Mouse (Mus musculus) lung, embryonic 16.5 days (tissue): ENCODE measurements around the gene Mob2. TPM values are rescaled to one million over a fixed set of nuclear protein-coding genes. Genes with fewer than 3 reads are reported as not detected.

Experiments
- ATAC-seq: fragments of 200-750 bp; cut with Nextera tagmentation; 2 replicates; pipeline ENCODE4 v1.8.0; 2017; ENCODE audit warnings: low read depth, mild to moderate bottlenecking, moderate library complexity
- H3K27ac ChIP-seq: fragments of 300-500 bp; sonication (generic); 2 replicates; pipeline ENCODE4 v1.5.1; 2014; ENCODE audit warnings: mild to moderate bottlenecking, control low read depth, low read length
- H3K27me3 ChIP-seq: fragments of 300-500 bp; sonication (generic); 2 replicates; pipeline ENCODE4 v1.6.1; 2014; ENCODE audit warnings: low read depth, low read length, mixed read lengths; ENCODE audit not compliant: control insufficient read depth, insufficient read depth
- H3K36me3 ChIP-seq: fragments of 300-500 bp; sonication (generic); 2 replicates; pipeline ENCODE4 v1.6.1; 2014; ENCODE audit warnings: low read length; ENCODE audit not compliant: control insufficient read depth, insufficient read depth
- H3K4me1 ChIP-seq: fragments of 300-500 bp; sonication (generic); replicated peaks from 2 replicates; pipeline ENCODE4 v1.6.1; 2014; ENCODE audit warnings: low read length, mixed read lengths; ENCODE audit not compliant: control insufficient read depth, insufficient read depth
- H3K4me2 ChIP-seq: fragments of 300-500 bp; sonication (generic); 2 replicates; pipeline ENCODE4 v1.6.1; 2014; ENCODE audit warnings: low read depth, low read length, control low read depth
- H3K4me3 ChIP-seq: fragments of 300-500 bp; sonication (generic); 2 replicates; pipeline ENCODE4 v1.5.1; 2014; ENCODE audit warnings: mild to moderate bottlenecking, low read length, control low read depth
- H3K9ac ChIP-seq: fragments of 300-500 bp; sonication (generic); 2 replicates; pipeline ENCODE4 v1.6.1; 2014; ENCODE audit warnings: low read length, control low read depth
- H3K9me3 ChIP-seq: fragments of 300-500 bp; sonication (generic); 2 replicates; pipeline ENCODE4 v1.6.1; 2016; ENCODE audit warnings: low read length; ENCODE audit not compliant: control insufficient read depth
- WGBS: fragments of 180-500 bp; shearing (Covaris S2); extraction: QIAGEN DNeasy Blood & Tissue Kit; methylation state at CpG from one replicate; pipeline ENCODE4 v1.1.7; 2014; 5-methylcytosine and 5-hydroxymethylcytosine counted together
- polyA plus RNA-seq: library from polyadenylated mRNA; unstranded; fragments of >200 nt; fragmentation: Nextera tagmentation; extraction: Ambion mirVana; gene quantifications from 2 replicates; pipeline ENCODE4 v1.2.1, GENCODE M21; 2015

Mob2 gene
- polyA plus RNA-seq, 1 experiment from 2014 or later = 76.3 TPM

GRCm38 (mm10) chr7:142082607-142083006 lies 21.7 kb upstream of the Mob2 start:
- H3K27ac ChIP-seq = no peak overlapping the region
- WGBS = 43% methylated on average over 16 of the region's 16 CpGs
- H3K9ac ChIP-seq = no peak overlapping the region
- peaks cover 21% of the 10 kb centered on the region for H3K4me1 ChIP-seq
- no peak overlapping the region; the same call in 1 of the 2 replicates for H3K4me3 ChIP-seq
- H3K27me3 ChIP-seq = peaks cover 36% of the 10 kb centered on the region
- H3K4me2 ChIP-seq = no peak overlapping the region
- H3K36me3 ChIP-seq = no peaks in the 10 kb centered on the region
- no peaks in the 10 kb centered on the region for H3K9me3 ChIP-seq
- ATAC-seq = no peak

GRCm38 (mm10) chr7:142082179-142082578 lies 21.3 kb upstream of the Mob2 start:
- no peaks in the 10 kb centered on the region for H3K36me3 ChIP-seq
- 8% methylated on average over 28 of the region's 38 CpGs for whole genome bisulfite sequencing
- H3K4me2 ChIP-seq = peak overlapping the region; percentile 53
- H3K4me1 ChIP-seq = peaks cover 21% of the 10 kb centered on the region
- H3K9me3 ChIP-seq = no peaks in the 10 kb centered on the region
- ATAC-seq = no peak
- peak overlapping the region; percentile 31 for H3K4me3 ChIP-seq
- H3K27me3 ChIP-seq = peaks cover 36% of the 10 kb centered on the region
- no peak overlapping the region for H3K27ac ChIP-seq
- peak overlapping the region; percentile 35; the same call in 1 of the 2 replicates for H3K9ac ChIP-seq

- peak overlapping the region; percentile 53 for H3K4me2 ChIP-seq
- peaks cover 36% of the 10 kb centered on the region for H3K27me3 ChIP-seq
- no peak overlapping the region for H3K27ac ChIP-seq
- no peak overlapping the region for H3K9ac ChIP-seq
- ATAC-seq = no peak
- H3K9me3 ChIP-seq = no peaks in the 10 kb centered on the region
- peaks cover 21% of the 10 kb centered on the region for H3K4me1 ChIP-seq
- H3K4me3 ChIP-seq = peak overlapping the region; percentile 31
- 25% methylated on average over 15 of the region's 17 CpGs for WGBS
- H3K36me3 ChIP-seq = no peaks in the 10 kb centered on the region
Measured at GRCm38 (mm10) chr7:142081736-142082135, 20.9 kb upstream of the Mob2 start.

- Histone ChIP-seq H3K9me3 (no peaks in the 10 kb centered on the region), H3K27me3 (peaks cover 36% of the 10 kb centered on the region), H3K27ac (no peak overlapping the region), H3K9ac (no peak overlapping the region), H3K4me2 (no peak overlapping the region), H3K4me1 (peaks cover 21% of the 10 kb centered on the region), H3K36me3 (no peaks in the 10 kb centered on the region), H3K4me3 (no peak overlapping the region)
- no peak for ATAC-seq
- 64% methylated on average over 2 of the region's 2 CpGs for whole genome bisulfite sequencing
Measured at GRCm38 (mm10) chr7:142080876-142081275, 20.0 kb upstream of the Mob2 start.

GRCm38 (mm10) chr7:142079365-142079764 lies 18.5 kb upstream of the Mob2 start:
- Histone ChIP-seq H3K4me2 (no peak overlapping the region), H3K9ac (no peak overlapping the region), H3K27ac (no peak overlapping the region), H3K4me3 (no peak overlapping the region), H3K27me3 (peaks cover 36% of the 10 kb centered on the region), H3K4me1 (peaks cover 11% of the 10 kb centered on the region), H3K9me3 (no peaks in the 10 kb centered on the region), H3K36me3 (no peaks in the 10 kb centered on the region)
- no peak for ATAC-seq
- 47% methylated on average over 5 of the region's 5 CpGs for WGBS

GRCm38 (mm10) chr7:142077138-142077537 lies 16.3 kb upstream of the Mob2 start:
- H3K27me3 ChIP-seq = peaks cover 18% of the 10 kb centered on the region
- H3K27ac ChIP-seq = no peak overlapping the region
- H3K4me3 ChIP-seq = no peak overlapping the region
- 57% methylated on average over 3 of the region's 3 CpGs for WGBS
- no peaks in the 10 kb centered on the region for H3K9me3 ChIP-seq
- no peaks in the 10 kb centered on the region for H3K36me3 ChIP-seq
- peaks cover 1% of the 10 kb centered on the region; the same call in 1 of the 2 replicates for H3K4me1 ChIP-seq
- no peak overlapping the region for H3K4me2 ChIP-seq
- H3K9ac ChIP-seq = no peak overlapping the region
- no peak for ATAC-seq

GRCm38 (mm10) chr7:142074146-142074886 lies 13.5 kb upstream of the Mob2 start:
- no peaks in the 10 kb centered on the region for H3K36me3 ChIP-seq
- H3K4me3 ChIP-seq = no peak overlapping the region
- no peak overlapping the region for H3K27ac ChIP-seq
- ATAC-seq = no peak
- H3K4me1 ChIP-seq = no peaks in the 10 kb centered on the region
- no peak overlapping the region for H3K4me2 ChIP-seq
- H3K27me3 ChIP-seq = no peaks in the 10 kb centered on the region
- no peak overlapping the region for H3K9ac ChIP-seq
- H3K9me3 ChIP-seq = no peaks in the 10 kb centered on the region
- WGBS = 65% methylated on average over 8 of the region's 8 CpGs

- no peaks in the 10 kb centered on the region for H3K36me3 ChIP-seq
- no peak overlapping the region for H3K4me2 ChIP-seq
- H3K4me1 ChIP-seq = no peaks in the 10 kb centered on the region
- ATAC-seq = no peak
- no peak overlapping the region for H3K4me3 ChIP-seq
- no peaks in the 10 kb centered on the region for H3K27me3 ChIP-seq
- no peak overlapping the region for H3K27ac ChIP-seq
- no peaks in the 10 kb centered on the region for H3K9me3 ChIP-seq
- H3K9ac ChIP-seq = no peak overlapping the region
Measured at GRCm38 (mm10) chr7:142071717-142072116, 10.9 kb upstream of the Mob2 start.

GRCm38 (mm10) chr7:142071212-142071578 lies 10.3 kb upstream of the Mob2 start:
- ATAC-seq = peak; percentile 20; the same call in 1 of the 2 replicates
- WGBS = 9% methylated on average over 9 of the region's 10 CpGs
- Histone ChIP-seq H3K4me3 (no peak overlapping the region), H3K4me2 (no peak overlapping the region), H3K36me3 (no peaks in the 10 kb centered on the region), H3K27me3 (no peaks in the 10 kb centered on the region), H3K9me3 (no peaks in the 10 kb centered on the region), H3K9ac (no peak overlapping the region), H3K4me1 (no peaks in the 10 kb centered on the region), H3K27ac (no peak overlapping the region)
